Mouse (Mus musculus): ENCODE measurements at regions not wholly inside any gene's neighbourhood (a gene's known extent, or its start where the extent isn't known, plus 50 kb on each side); places are given as distances from the start of the nearest gene placed in this dataset.

- TF ChIP-seq CTCF (IDR thresholded peaks at IDR 0.05) (no peak), EP300 (IDR thresholded peaks at IDR 0.05) (no peak)
Observed at GRCm38 (mm10) chr5:116900846-116901245, 215.1 kb downstream of the Suds3 start.

Measured in lung, postnatal 0 days (tissue).